Mouse (Mus musculus) telencephalon, adult 2 months (tissue): ENCODE results near the gene Mageb4.
"Not testable (repeated sequence)": the region's sequence is repeated elsewhere in the genome, so short reads cannot be mapped to it uniquely, and the experiment has no call there.

ENCODE experiments used
- DNase-seq: peaks from one replicate; pipeline ENCODE4 v3.0.0-alpha.2; 2011; ENCODE audit warnings: low read depth, low spot score

Mageb4 gene

GRCm38 (mm10) chrX:86304993-86305392 is at the start of gene Mageb4:
Gene Mageb4 (minus strand): TSS chrX:86305093.
- DNase-seq = not testable (repeated sequence)

GRCm38 (mm10) chrX:86284597-86284996 is 20.3 kb downstream of the Mageb4 start:
- not testable (repeated sequence) for DNase-seq

- DNase-seq = not testable (repeated sequence)
These were observed 58.9 kb downstream of the Mageb4 start for GRCm38 (mm10) chrX:86245950-86246349.

DNA sequence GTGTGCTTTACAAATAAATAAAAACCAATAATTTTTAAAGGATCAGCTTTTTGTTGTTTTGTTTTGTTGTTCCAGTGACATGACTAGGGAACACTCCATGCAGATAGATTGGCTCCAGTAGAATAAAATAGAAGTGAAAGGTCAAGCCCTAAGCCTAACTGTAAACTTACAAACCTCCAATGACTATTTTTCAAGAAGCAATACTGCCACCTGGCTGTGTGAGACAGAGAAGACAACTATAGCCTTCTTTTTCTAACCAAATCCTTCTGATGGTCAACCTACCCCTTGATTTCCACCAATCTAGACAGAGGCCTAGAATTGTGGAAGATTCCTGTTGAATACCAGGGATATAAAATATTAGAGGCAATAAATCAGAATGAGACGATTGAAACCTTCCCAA is 67.6 kb downstream of the Mageb4 start:
- no peak for DNase-seq
